ENCODE assay signal across 22 mouse cellular contexts in genomic region chr2:29931194-29931593, GRCm38 (mm10). TPM values are rescaled to one million over a fixed set of nuclear protein-coding genes. Genes with fewer than 3 reads are reported as not detected.
A peak's percentile ranks its signal among the peaks of the same experiment; 100 is the strongest.
DNase-seq lines count a peak whose midpoint lies in the region; ATAC-seq and TF ChIP-seq lines count a peak whose summit lies in the region.
"Had no signal": no experiment of that assay in that cellular context is flagged by ENCODE, and none has a peak within 500 bp of the region (broad histone marks: within the 10 kb centered on the region; RNA-seq: fewer than 3 reads in every experiment).

No protein-coding gene starts in this region.

- peaks cover 14% of the 10 kb centered on the region for H3K36me3 ChIP-seq in stomach, postnatal 0 days (ENCODE audit: control insufficient read depth, insufficient read depth, low read length)

- peak; percentile 25 to 43 for DNase-seq in cerebellum, adult 18-20 months
- no peak for DNase-seq in cerebellum, postnatal 4 days (ENCODE audit: low spot score in 2 of 2)
- DNase-seq in cerebellum, postnatal 10 days, result peak; percentile 36 to 48
- peak; percentile 52 to 53 for DNase-seq in cerebellum, postnatal 25 days
- peak; percentile 30 for DNase-seq in stomach, postnatal 0 days (ENCODE audit: low spot score)
- no peak for DNase-seq in thymus, postnatal 36 days
- DNase-seq: adrenal gland, adult 8-10 months; adrenal gland, postnatal 36 days; B cell, adult 2 months; forebrain, postnatal 0 days; gastrocnemius, postnatal 14 days; heart, adult 2 months had no signal

- H3K27me3 ChIP-seq in stomach, postnatal 0 days (ENCODE audit: control insufficient read depth, insufficient read depth, low read length), result no peaks in the 10 kb centered on the region
- H3K27me3 ChIP-seq: embryonic facial prominence, embryonic 13.5 days; forebrain, embryonic 12.5 days; heart, embryonic 15.5 days had no signal

- peaks cover 4% of the 10 kb centered on the region; the same call in 1 of the 2 replicates for H3K4me1 ChIP-seq in stomach, postnatal 0 days (replicated peaks; ENCODE audit: control insufficient read depth, insufficient read depth)

- H3K9ac ChIP-seq in stomach, postnatal 0 days (ENCODE audit: low read length), result no peak overlapping the region
- H3K9ac ChIP-seq: embryonic facial prominence, embryonic 13.5 days; forebrain, embryonic 12.5 days; forebrain, postnatal 0 days; heart, embryonic 15.5 days; hindbrain, embryonic 14.5 days had no signal

- no peak overlapping the region for H3K4me2 ChIP-seq in stomach, postnatal 0 days (replicated peaks; ENCODE audit: low read depth)
- H3K4me2 ChIP-seq: embryonic facial prominence, embryonic 13.5 days; forebrain, embryonic 12.5 days; heart, embryonic 11.5 days; heart, embryonic 15.5 days; hindbrain, embryonic 14.5 days had no signal

- H3K9me3 ChIP-seq in stomach, postnatal 0 days (ENCODE audit: control insufficient read depth, low read length), result no peaks in the 10 kb centered on the region
- H3K9me3 ChIP-seq: embryonic facial prominence, embryonic 13.5 days; forebrain, embryonic 12.5 days; G1E; heart, embryonic 15.5 days; hindbrain, embryonic 10.5 days had no signal

- ATAC-seq in cerebellum, adult (ENCODE audit: insufficient number of reproducible peaks, low FRiP score, low TSS enrichment), result no peak
- ATAC-seq in stomach, postnatal 0 days (ENCODE audit: low FRiP score, low TSS enrichment), result no peak
- ATAC-seq: CD4-positive, CD25-positive, alpha-beta regulatory T cell, adult 4 months; forebrain, postnatal 0 days; intestine, embryonic 16.5 days had no signal

- H3K4me3 ChIP-seq in stomach, postnatal 0 days (ENCODE audit: low read depth, low read length), result no peak overlapping the region
- H3K4me3 ChIP-seq: embryonic facial prominence, embryonic 13.5 days; forebrain, embryonic 12.5 days; heart, adult 2 months; heart, embryonic 15.5 days; hindbrain, embryonic 10.5 days had no signal

- WGBS in stomach, postnatal 0 days, result 82% methylated on average over 6 of the region's 6 CpGs

- no peak for TF ChIP-seq EP300 in stomach, postnatal 0 days (optimal IDR thresholded peaks at IDR 0.05)

- TF ChIP-seq CTCF in stomach, postnatal 0 days (IDR thresholded peaks at IDR 0.05; ENCODE audit: low read depth), result no peak

- no peak overlapping the region for H3K27ac ChIP-seq in stomach, postnatal 0 days (replicated peaks)
- H3K27ac ChIP-seq: embryonic facial prominence, embryonic 13.5 days; forebrain, embryonic 12.5 days; heart, adult 2 months; heart, embryonic 15.5 days; hindbrain, embryonic 10.5 days; hindbrain, embryonic 14.5 days had no signal

RNA-seq across cellular contexts. Expression of gene Gle1, which starts 4.0 kb away (rescaled TPM):
- 22.7 and 24.1 TPM in 2 replicates for polyA plus RNA-seq in stomach, postnatal 0 days (2015; fragmentation: Nextera tagmentation; extraction: Ambion mirVana)

RNA-seq across cellular contexts. Expression of gene Sptan1, which starts 34.2 kb away (rescaled TPM):
- 44.2 and 48.3 TPM in 2 replicates for polyA plus RNA-seq in stomach, postnatal 0 days (2015; fragmentation: Nextera tagmentation; extraction: Ambion mirVana)

RNA-seq across cellular contexts. Expression of gene Odf2, which starts 42.2 kb away (rescaled TPM):
- 20.5 and 22.6 TPM in 2 replicates for polyA plus RNA-seq in stomach, postnatal 0 days (2015; fragmentation: Nextera tagmentation; extraction: Ambion mirVana)

Comparison
In these comparisons a context has a peak if more than half of its experiments do, and no peak if none do; other contexts are left out.
1. DNase-seq: peak in cerebellum, adult 18-20 months (2 of 2), cerebellum, postnatal 10 days (2 of 2), cerebellum, postnatal 25 days (2 of 2) and stomach, postnatal 0 days (single experiment); none in cerebellum, postnatal 4 days (0 of 2) and thymus, postnatal 36 days (0 of 2).